Mouse (Mus musculus) bone marrow macrophage, adult 2 months (primary cell): ENCODE data around the gene Cpa5. TPM values are rescaled to one million over a fixed set of nuclear protein-coding genes. Genes with fewer than 3 reads are reported as not detected.

ENCODE experiments used
- H3K27ac ChIP-seq: 2 replicates; pipeline ENCODE4 v1.5.1; 2012; ENCODE audit warnings: low read depth, low read length; ENCODE audit not compliant: insufficient read depth
- H3K4me1 ChIP-seq: 2 replicates; pipeline ENCODE4 v1.6.1; 2012; ENCODE audit warnings: low read length; ENCODE audit not compliant: control insufficient read depth, insufficient read depth
- H3K4me3 ChIP-seq: 2 replicates; pipeline ENCODE4 v1.5.1; 2012; ENCODE audit warnings: mild to moderate bottlenecking, low read length, moderate library complexity; ENCODE audit not compliant: insufficient read depth
- CTCF ChIP-seq: IDR thresholded peaks from 2 replicates; pipeline ENCODE4 v1.5.1; 2012; ENCODE audit warnings: low read depth, mild to moderate bottlenecking, low read length, moderate library complexity
- POLR2A ChIP-seq: IDR thresholded peaks from 2 replicates; pipeline ENCODE4 v1.6.1; 2012; ENCODE audit warnings: mild to moderate bottlenecking, low read depth, low read length, borderline replicate concordance
- polyA plus RNA-seq: library from polyadenylated mRNA; stranded (reverse); fragments of >200 nt; gene quantifications from 2 replicates; pipeline ENCODE4 v1.2.4, GENCODE M21; 2012; ENCODE audit not compliant: missing spikeins, insufficient read depth, insufficient read length

Cpa5 gene
- polyA plus RNA-seq, 1 experiment = not detected

GRCm38 (mm10) chr6:30617959-30618590 lies 7.3 kb downstream of the Cpa5 start:
- no peak overlapping the region for H3K27ac ChIP-seq
- TF ChIP-seq POLR2A (no peak), CTCF (no peak)
- peak overlapping the region; percentile 37 for H3K4me3 ChIP-seq
- H3K4me1 ChIP-seq = peaks cover 14% of the 10 kb centered on the region

- H3K27ac ChIP-seq = no peak overlapping the region
- TF ChIP-seq CTCF = no peak
- no peak for TF ChIP-seq POLR2A
- H3K4me1 ChIP-seq = peaks cover 14% of the 10 kb centered on the region
- no peak overlapping the region for H3K4me3 ChIP-seq
Measured at GRCm38 (mm10) chr6:30618735-30619134, 7.9 kb downstream of the Cpa5 start.

DNA sequence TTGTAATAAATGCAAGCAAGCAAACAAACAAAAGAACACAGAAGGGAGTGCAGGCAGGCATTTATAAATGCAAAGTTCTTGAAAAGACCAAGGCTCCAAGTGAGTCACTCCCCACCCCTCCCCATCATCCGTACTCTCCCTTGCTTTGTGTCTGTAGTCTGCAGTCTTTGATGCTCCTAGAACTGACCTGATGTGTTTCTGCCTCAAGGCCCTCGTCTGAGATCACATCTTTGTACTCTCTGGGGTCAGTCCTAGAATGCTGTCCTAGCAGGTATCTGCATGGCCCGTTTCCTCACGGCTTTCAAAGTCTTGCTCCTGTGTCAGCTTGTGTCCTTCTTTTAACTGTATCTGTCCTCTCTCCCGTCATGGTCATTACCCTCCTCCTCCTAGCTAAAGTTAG lies 8.8 kb downstream of the Cpa5 start:
- TF ChIP-seq POLR2A (no peak), CTCF (no peak)
- H3K4me3 ChIP-seq = no peak overlapping the region
- peaks cover 14% of the 10 kb centered on the region for H3K4me1 ChIP-seq
- H3K27ac ChIP-seq = no peak overlapping the region

DNA sequence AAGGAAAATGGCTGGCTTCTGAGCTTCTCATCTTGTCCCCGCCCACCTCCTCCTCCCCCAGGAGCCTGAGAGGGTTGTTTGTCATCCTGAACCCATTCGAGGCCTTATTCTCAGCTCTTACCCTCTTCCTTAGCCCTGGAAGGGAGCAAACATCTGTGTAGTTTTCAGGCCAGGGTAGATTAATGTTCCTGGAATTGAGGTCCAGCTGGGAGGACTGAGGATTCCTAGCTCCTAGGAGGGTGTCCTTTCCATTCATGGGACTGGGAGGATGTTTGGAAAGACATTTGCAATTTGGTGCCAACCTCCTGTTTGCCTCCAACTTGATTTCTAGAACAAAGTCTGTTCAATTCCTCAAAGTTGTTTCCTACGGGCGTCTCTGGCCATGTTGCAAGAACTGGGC lies 9.8 kb downstream of the Cpa5 start:
- no peak for TF ChIP-seq CTCF
- no peak for TF ChIP-seq POLR2A
- Histone ChIP-seq H3K4me1 (peaks cover 14% of the 10 kb centered on the region), H3K27ac (no peak overlapping the region), H3K4me3 (no peak overlapping the region)

- TF ChIP-seq CTCF = no peak
- no peak for TF ChIP-seq POLR2A
- Histone ChIP-seq H3K4me1 (peaks cover 14% of the 10 kb centered on the region), H3K4me3 (no peak overlapping the region), H3K27ac (no peak overlapping the region)
Measured at GRCm38 (mm10) chr6:30620994-30621393, 10.2 kb downstream of the Cpa5 start.

DNA sequence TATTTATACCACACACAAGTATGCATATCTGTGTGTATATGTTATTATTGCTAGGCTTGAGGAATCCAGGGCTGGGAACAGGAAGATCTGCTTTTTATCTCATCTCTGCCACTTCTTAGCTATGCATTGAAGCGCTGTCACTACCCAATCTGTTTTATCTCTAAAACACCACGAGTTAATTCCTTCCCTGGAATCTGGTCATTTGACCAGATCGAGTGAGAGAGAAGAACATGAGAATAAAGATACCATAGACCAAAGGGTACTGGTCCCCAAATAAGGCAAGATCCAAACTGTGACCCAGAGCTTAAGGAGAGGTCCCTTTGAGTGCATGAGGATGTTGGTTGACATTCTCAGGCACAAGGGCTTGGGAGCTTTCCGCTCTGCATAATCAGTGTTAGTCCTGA lies 11.2 kb downstream of the Cpa5 start:
- peaks cover 10% of the 10 kb centered on the region for H3K4me1 ChIP-seq
- no peak overlapping the region for H3K27ac ChIP-seq
- TF ChIP-seq POLR2A = no peak
- no peak overlapping the region for H3K4me3 ChIP-seq

DNA sequence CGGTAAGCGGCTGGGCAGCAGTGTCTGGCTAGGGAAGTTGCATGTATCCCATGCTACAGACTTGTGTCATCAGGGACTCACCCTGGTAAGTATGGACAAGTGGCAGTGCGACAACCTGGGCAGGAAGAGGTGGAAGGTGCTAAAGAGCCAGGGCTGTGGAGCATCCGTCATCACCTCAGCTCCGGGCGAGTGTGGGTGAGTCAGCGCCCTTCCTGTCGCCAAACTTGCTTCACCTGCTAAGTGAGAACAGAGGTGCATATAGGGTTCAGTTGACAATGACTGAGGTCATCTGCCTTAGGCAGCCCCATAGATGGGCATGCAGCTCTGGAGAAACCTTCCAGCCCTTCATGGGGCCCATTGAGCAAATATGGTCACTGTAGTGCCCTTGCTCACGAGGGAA lies 14.0 kb downstream of the Cpa5 start:
- Histone ChIP-seq H3K4me1 (no peaks in the 10 kb centered on the region), H3K27ac (no peak overlapping the region), H3K4me3 (no peak overlapping the region)
- TF ChIP-seq POLR2A (no peak), CTCF (no peak)

GRCm38 (mm10) chr6:30628152-30628551 lies 17.3 kb downstream of the Cpa5 start:
- Histone ChIP-seq H3K4me3 (no peak overlapping the region), H3K4me1 (no peaks in the 10 kb centered on the region), H3K27ac (no peak overlapping the region)
- TF ChIP-seq POLR2A (no peak), CTCF (no peak)

DNA sequence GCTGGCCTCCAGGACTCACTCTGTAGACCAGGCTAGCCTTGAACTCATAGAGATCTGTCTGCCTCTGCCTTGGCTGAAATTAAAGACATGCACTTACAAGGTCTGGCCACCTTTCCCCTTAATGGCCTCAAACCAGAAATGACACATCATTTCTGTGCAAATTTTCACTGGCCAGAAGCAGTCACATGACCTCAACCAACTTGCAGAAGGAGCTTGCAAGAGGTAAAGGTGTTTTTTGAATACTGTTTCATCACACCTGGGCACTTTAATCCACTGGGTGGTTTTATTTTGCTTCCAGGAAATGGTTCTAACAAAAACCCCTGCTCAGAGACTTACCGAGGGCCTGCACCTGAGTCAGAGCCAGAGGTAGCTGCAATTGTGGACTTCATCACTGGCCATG lies 19.2 kb downstream of the Cpa5 start:
- Histone ChIP-seq H3K4me1 (no peaks in the 10 kb centered on the region), H3K4me3 (no peak overlapping the region), H3K27ac (no peak overlapping the region)
- TF ChIP-seq POLR2A (no peak), CTCF (no peak)

GRCm38 (mm10) chr6:30635361-30635862 lies 24.6 kb downstream of the Cpa5 start:
- Histone ChIP-seq H3K27ac (no peak overlapping the region), H3K4me3 (no peak overlapping the region), H3K4me1 (no peaks in the 10 kb centered on the region)
- TF ChIP-seq POLR2A = no peak
- TF ChIP-seq CTCF = no peak

DNA sequence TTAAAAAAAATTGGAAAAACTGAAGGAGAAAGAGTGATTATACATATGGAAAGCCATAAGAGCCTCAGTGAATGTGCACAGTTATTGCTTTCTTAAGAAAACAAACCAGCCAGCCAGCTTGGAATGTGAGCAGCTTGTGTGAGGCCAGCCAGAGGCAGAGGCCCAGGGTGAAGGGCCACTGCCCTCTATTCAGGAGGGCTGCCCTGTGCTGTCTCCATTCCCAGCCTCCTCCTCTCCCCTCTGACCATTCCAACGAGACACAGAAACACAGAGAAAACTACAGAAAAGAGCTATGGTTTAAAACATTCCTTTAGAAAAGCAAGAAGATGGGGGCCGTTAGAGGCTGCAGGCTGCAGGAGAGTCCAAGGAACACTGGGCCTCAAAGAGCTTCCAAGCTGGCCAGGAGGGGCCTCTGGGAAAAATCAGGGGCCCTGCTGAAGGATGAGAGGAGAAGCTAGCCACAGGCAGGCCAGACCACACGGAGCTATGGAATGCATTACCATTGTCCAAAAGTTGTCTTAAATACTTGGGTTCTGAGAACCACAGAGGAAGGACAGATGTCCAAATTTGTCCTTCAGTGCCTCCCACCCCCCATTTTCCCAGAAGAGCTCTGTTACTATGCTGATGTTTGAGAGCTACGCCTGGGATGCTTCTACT lies 25.5 kb downstream of the Cpa5 start:
- H3K4me1 ChIP-seq = no peaks in the 10 kb centered on the region
- H3K4me3 ChIP-seq = no peak overlapping the region
- H3K27ac ChIP-seq = no peak overlapping the region
- TF ChIP-seq CTCF (no peak), POLR2A (no peak)
